Mouse (Mus musculus) stomach, postnatal 0 days (tissue): ENCODE data around the gene Whamm.

Source experiments
- CTCF ChIP-seq: IDR thresholded peaks from 2 replicates; pipeline ENCODE4 v1.5.1; 2016; ENCODE audit warnings: antibody characterized with exemption, low read depth, mild to moderate bottlenecking, moderate library complexity
- EP300 ChIP-seq: optimal IDR thresholded peaks from 2 replicates; pipeline ENCODE3; 2016; ENCODE audit warnings: antibody characterized with exemption

DNA sequence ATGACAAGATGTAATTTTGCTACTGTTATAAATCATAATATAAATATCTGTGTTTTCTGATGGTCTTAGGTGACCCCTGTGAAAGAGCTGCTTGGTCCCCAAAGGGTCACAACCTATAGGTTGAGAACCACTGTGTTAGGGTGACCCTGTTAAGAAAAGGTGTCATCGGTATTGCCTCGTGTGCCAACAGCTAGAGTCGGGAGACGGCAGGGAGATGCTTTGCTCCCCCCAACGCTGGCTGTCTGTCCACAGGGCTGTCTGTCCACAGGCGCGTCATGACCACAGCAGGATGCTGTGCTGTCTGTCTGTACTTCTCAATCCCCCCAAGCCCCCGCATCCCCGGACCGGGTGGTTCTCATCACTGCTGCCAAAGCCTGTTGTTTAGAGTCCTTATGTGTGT lies 4.5 kb downstream of the Whamm start:
- TF ChIP-seq CTCF: no peak
- TF ChIP-seq EP300: no peak
